Mouse (Mus musculus) hindbrain, postnatal 0 days (tissue): ENCODE measurements around the gene Hoxc9. TPM values are rescaled to one million over a fixed set of nuclear protein-coding genes. Genes with fewer than 3 reads are reported as not detected.

Source experiments
- ATAC-seq: fragments of 200-750 bp; cut with Nextera tagmentation; 2 replicates; pipeline ENCODE4 v1.8.0; 2017; ENCODE audit warnings: mild to moderate bottlenecking, moderate TSS enrichment, moderate library complexity
- DNase-seq: peaks from one replicate; pipeline ENCODE4 v3.0.0-alpha.2; 2015; ENCODE audit warnings: low spot score
- H3K27ac ChIP-seq: fragments of 300-500 bp; sonication (generic); 2 replicates; pipeline ENCODE4 v1.5.1; 2014; ENCODE audit warnings: mild to moderate bottlenecking
- H3K27me3 ChIP-seq: fragments of 300-500 bp; sonication (generic); 2 replicates; pipeline ENCODE4 v1.6.1; 2014; ENCODE audit warnings: low read length, mixed read lengths; ENCODE audit not compliant: insufficient read depth
- H3K36me3 ChIP-seq: fragments of 300-500 bp; sonication (generic); 2 replicates; pipeline ENCODE4 v1.6.1; 2014; ENCODE audit warnings: low read length, mixed read lengths; ENCODE audit not compliant: insufficient read depth
- H3K4me1 ChIP-seq: fragments of 300-500 bp; sonication (generic); 2 replicates; pipeline ENCODE4 v1.6.1; 2014; ENCODE audit warnings: antibody characterized with exemption, low read length, mixed read lengths; ENCODE audit not compliant: insufficient read depth
- H3K4me2 ChIP-seq: fragments of 300-500 bp; sonication (generic); 2 replicates; pipeline ENCODE4 v1.6.1; 2014; ENCODE audit warnings: low read depth, mild to moderate bottlenecking, low read length, moderate library complexity, mixed read lengths
- H3K4me3 ChIP-seq: fragments of 300-500 bp; sonication (generic); 2 replicates; pipeline ENCODE4 v1.5.1; 2014; ENCODE audit warnings: low read length
- H3K9ac ChIP-seq: fragments of 300-500 bp; sonication (generic); replicated peaks from 2 replicates; pipeline ENCODE4 v1.6.1; 2014; ENCODE audit warnings: mild to moderate bottlenecking, low read length, moderate library complexity, mixed read lengths
- H3K9me3 ChIP-seq: fragments of 300-500 bp; sonication (generic); 2 replicates; pipeline ENCODE4 v1.6.1; 2016; ENCODE audit warnings: low read length, mixed read lengths
- CTCF ChIP-seq: IDR thresholded peaks from 2 replicates; pipeline ENCODE4 v1.5.1; 2016; ENCODE audit warnings: antibody characterized with exemption, control low read depth, low read depth
- WGBS: fragments of 180-500 bp; shearing (Covaris S2); extraction: QIAGEN DNeasy Blood & Tissue Kit; methylation state at CpG from one replicate; pipeline ENCODE4 v1.1.7; 2014; 5-methylcytosine and 5-hydroxymethylcytosine counted together
- polyA plus RNA-seq: library from polyadenylated mRNA; unstranded; fragments of >200 nt; fragmentation: Nextera tagmentation; extraction: Ambion mirVana; gene quantifications from 2 replicates; pipeline ENCODE4 v1.2.1, GENCODE M21; 2015
- total RNA-seq: library from RNA; depleted of rRNA; stranded (reverse); fragments of >200 nt; gene quantifications from 2 replicates; pipeline ENCODE4 v1.2.3, GENCODE M21; 2014; rRNA removed

Gene Hoxc9
- total RNA-seq (not detected in 2 replicates), polyA plus RNA-seq (not detected in 2 replicates)

- no peak within 1 kb of the TSS for H3K4me3 ChIP-seq
- H3K4me1 ChIP-seq, result no peaks in the 10 kb centered on the region
- ATAC-seq, result no peak
- no peak for DNase-seq
- under 1% methylated on average over 19 of the region's 20 CpGs for whole genome bisulfite sequencing
- no peaks in the 10 kb centered on the region for H3K36me3 ChIP-seq
- no peak within 1 kb of the TSS for H3K9ac ChIP-seq
- no peak for TF ChIP-seq CTCF
- H3K27me3 ChIP-seq, result peaks cover 87% of the 10 kb centered on the region
- H3K27ac ChIP-seq, result no peak within 1 kb of the TSS
- no peaks in the 10 kb centered on the region for H3K9me3 ChIP-seq
- H3K4me2 ChIP-seq, result no peak within 1 kb of the TSS
Measured at GRCm38 (mm10) chr15:102976171-102976570, at the start of gene Hoxc9. Gene Hoxc9 (plus strand): TSS chr15:102976439.

DNA sequence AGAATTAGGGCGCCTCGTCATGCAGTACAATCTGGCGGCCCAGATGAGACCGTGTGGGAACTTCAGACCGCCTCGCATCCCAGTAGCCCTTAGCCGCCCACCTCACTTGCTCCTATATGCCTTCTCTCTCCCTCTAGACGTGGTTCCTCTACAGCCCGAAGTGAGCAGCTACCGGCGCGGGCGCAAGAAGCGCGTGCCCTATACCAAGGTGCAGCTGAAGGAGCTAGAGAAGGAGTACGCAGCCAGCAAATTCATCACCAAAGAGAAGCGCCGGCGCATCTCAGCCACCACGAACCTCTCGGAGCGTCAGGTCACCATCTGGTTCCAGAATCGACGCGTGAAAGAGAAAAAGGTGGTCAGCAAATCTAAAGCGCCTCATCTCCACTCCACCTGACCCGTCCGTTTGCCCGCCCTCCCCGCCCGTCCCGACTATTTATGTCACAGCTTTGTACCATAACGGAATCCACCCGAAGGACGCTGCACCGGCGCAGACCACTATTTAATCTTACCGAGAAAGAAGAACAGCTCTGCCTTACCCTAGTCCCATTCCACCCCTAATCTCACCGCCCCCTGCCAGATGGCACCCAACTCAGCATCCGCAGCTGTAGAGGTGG is 49.1 kb upstream of the Hoxc9 start:
- Histone ChIP-seq H3K27me3 (peaks cover 98% of the 10 kb centered on the region), H3K9ac (no peak overlapping the region), H3K4me2 (no peak overlapping the region), H3K4me1 (no peaks in the 10 kb centered on the region), H3K9me3 (no peaks in the 10 kb centered on the region), H3K36me3 (no peaks in the 10 kb centered on the region), H3K4me3 (no peak overlapping the region), H3K27ac (no peak overlapping the region)
- no peak for DNase-seq
- no peak for ATAC-seq
- 1% methylated on average over 40 of the region's 40 CpGs for WGBS
- TF ChIP-seq CTCF, result no peak

DNA sequence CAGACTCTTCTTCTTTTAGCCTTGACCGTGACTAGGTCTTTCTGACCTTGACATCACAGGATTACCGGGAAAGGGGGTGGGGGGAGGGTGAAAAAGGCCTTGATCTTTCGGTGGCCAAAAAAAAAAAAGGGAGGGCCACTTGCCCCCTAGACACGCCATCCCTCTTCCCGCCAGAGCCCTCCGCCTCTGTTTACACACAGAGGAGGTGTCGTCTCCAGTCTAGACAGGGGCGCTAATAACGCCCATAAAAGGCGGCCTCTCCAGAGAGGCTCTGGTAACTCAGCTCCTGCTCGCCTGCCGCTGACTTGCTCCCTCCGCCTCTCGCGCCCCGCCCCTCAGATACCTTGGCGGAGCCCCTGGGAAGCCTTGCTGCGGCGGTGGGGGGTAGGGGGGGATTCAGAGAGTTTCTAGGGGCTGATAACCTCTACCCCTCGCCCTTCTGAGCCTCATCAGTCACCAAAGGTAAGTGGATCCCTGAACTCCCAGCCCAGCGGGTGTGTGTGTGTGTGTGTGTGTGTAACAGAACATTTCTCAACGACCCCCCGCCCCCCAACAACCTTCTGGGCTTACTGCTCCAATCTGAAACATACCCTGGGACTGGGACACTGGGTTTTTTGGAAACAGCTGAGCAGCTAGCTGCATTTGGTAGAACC is 44.4 kb upstream of the Hoxc9 start:
- TF ChIP-seq CTCF, result no peak
- no peak for ATAC-seq
- no peak for DNase-seq
- Histone ChIP-seq H3K9ac (no peak overlapping the region), H3K27me3 (peaks cover 96% of the 10 kb centered on the region), H3K4me2 (no peak overlapping the region), H3K27ac (no peak overlapping the region), H3K4me3 (no peak overlapping the region), H3K4me1 (no peaks in the 10 kb centered on the region), H3K9me3 (no peaks in the 10 kb centered on the region), H3K36me3 (no peaks in the 10 kb centered on the region)
- under 1% methylated on average over 22 of the region's 23 CpGs for WGBS

DNA sequence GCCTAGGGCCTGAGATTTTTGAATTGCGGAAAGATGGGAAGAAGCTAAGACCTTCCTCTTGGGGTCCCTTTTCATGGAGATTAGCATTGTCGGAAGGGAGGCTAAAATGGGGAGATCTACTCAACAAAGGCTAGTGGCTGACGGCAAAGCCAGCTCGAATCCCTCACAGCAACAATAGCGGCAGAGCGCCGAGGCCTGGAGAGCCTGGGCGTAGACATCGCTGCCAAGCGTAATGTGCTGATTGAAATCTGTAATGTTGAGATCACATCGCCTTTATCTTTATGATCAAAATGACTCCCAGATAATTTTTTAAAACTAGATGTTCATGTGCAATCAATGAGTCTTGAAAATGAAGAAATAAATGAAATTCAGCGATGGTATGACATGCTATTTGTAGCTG is 41.8 kb upstream of the Hoxc9 start:
- 1% methylated on average over 12 of the region's 12 CpGs for WGBS
- no peak overlapping the region for H3K9ac ChIP-seq
- no peak for TF ChIP-seq CTCF
- H3K4me2 ChIP-seq, result no peak overlapping the region
- no peaks in the 10 kb centered on the region for H3K36me3 ChIP-seq
- peaks cover 95% of the 10 kb centered on the region for H3K27me3 ChIP-seq
- H3K4me1 ChIP-seq, result no peaks in the 10 kb centered on the region
- H3K9me3 ChIP-seq, result no peaks in the 10 kb centered on the region
- DNase-seq, result no peak
- H3K27ac ChIP-seq, result no peak overlapping the region
- no peak for ATAC-seq
- H3K4me3 ChIP-seq, result no peak overlapping the region

DNA sequence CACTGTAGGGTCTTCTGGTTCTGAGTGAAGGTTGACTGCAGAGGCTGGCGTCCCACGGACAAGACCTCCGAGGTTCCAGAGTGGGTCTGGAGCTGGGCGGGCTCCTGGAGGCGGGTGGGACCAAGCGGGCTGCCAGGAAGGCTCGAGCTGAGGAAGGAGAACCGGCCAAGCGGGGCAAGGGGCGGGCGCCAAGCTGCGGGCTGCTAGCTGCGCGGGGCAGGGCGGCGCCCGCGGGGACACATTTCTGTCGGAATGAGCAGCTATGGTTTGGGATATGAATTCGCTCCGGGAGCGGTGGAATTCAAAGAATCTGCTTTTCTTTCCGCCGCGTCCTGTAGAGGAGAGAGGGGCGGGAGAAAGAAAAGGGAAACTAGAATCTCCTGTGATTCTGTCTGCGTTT is 41.3 kb upstream of the Hoxc9 start:
- H3K4me2 ChIP-seq, result no peak overlapping the region
- DNase-seq (no peak), ATAC-seq (no peak)
- no peaks in the 10 kb centered on the region for H3K4me1 ChIP-seq
- WGBS, result 1% methylated on average over 26 of the region's 27 CpGs
- no peak for TF ChIP-seq CTCF
- no peak overlapping the region for H3K27ac ChIP-seq
- H3K9me3 ChIP-seq, result no peaks in the 10 kb centered on the region
- H3K36me3 ChIP-seq, result no peaks in the 10 kb centered on the region
- no peak overlapping the region for H3K9ac ChIP-seq
- H3K4me3 ChIP-seq, result no peak overlapping the region
- peaks cover 95% of the 10 kb centered on the region for H3K27me3 ChIP-seq

DNA sequence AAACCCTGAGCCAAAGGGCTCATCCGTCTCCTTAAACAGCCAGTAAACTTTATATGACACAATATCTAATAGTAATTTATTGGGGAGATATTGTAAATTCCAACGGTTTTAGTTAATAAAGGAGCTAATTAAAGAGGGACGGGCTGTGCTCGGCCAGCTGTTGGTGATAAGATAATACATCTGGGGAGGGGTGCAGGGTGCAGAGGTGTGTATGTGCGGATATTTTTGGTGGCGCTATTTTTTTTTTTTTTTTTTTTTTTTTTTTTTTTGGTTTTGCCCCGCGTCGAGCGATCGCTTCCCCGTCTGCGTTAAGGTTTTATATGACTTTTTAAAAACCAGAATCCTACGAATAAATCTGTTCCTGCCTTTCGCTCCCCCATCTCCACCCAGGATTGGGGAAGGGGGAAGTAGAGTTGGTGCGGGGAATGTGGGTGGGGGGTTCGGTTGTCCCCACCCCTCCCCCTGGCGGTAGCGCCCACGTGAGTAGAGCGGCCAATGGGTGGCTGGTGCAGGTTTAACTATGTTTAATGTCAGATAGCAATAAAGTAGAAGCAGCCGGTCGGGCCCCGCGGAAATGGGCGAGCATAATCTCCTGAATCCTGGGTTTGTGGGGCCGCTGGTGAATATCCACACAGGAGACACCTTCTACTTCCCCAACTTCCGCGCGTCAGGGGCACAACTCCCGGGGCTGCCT is 39.8 kb upstream of the Hoxc9 start, which contains the start of gene Hoxc12:
Hoxc12 (plus strand) TSS at position 479 of the 694 bp plus-strand sequence.
- Histone ChIP-seq H3K36me3 (no peaks in the 10 kb centered on the region), H3K4me2 (no peak within 1 kb of the TSS), H3K4me1 (no peaks in the 10 kb centered on the region), H3K9me3 (no peaks in the 10 kb centered on the region), H3K27ac (no peak within 1 kb of the TSS), H3K4me3 (no peak within 1 kb of the TSS), H3K27me3 (peaks cover 95% of the 10 kb centered on the region), H3K9ac (no peak within 1 kb of the TSS)
- 2% methylated on average over 31 of the region's 31 CpGs for WGBS
- no peak for DNase-seq
- no peak for TF ChIP-seq CTCF
- ATAC-seq, result no peak
